Mouse (Mus musculus) urinary bladder, adult 2 months (tissue): ENCODE data around the gene Cd80. TPM values are rescaled to one million over a fixed set of nuclear protein-coding genes. Genes with fewer than 3 reads are reported as not detected.
A peak's percentile ranks its signal among the peaks of the same experiment; 100 is the strongest.

Experiments
- DNase-seq: peaks from one replicate; pipeline ENCODE4 v3.0.0; 2022; ENCODE audit warnings: low spot score
- polyA plus RNA-seq: library from polyadenylated mRNA; depleted of rRNA; stranded (reverse); fragments of >200 nt; gene quantifications from 2 replicates; pipeline ENCODE4 v1.2.3, GENCODE M21; 2012

Gene Cd80
- polyA plus RNA-seq, 1 experiment: 1.8 TPM

DNA sequence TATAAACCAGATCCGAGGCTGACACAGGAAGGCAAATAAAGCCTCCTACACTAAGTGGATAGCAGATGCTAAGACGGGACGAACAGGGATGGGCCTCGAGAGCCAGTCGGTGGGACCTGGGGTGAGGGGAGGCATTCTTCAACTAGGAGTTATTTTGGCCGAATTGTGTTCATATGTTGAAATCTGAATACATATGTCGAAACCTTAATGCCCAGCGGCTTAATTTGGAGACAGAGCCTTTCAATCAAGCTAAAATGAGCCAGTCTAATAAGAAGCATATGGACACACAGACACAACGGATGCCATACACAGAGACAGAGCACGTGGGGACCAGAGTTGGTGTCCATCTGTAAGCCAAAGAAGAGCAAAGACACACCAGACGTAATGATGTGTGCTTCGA is 6.9 kb upstream of the Cd80 start:
- no peak for DNase-seq

DNA sequence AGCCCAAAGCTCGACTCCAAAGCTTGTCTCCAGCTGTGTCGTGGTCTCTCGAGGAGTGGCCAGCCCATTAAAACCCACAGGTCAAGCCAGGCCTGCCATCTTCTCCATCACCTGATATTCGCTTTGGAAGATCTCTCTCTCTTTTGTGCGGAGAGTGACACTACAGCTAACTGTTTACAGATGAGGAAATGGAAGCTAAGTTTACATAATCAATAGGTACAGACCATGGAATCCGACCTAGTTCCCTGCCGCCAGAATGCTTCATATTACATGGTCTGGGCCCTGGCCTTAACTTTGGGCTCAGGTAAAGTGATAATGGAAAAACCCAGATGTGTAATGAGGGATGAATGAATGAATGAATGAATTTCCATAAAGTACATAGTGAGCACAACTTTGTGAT is 4.7 kb upstream of the Cd80 start:
- DNase-seq: no peak

DNA sequence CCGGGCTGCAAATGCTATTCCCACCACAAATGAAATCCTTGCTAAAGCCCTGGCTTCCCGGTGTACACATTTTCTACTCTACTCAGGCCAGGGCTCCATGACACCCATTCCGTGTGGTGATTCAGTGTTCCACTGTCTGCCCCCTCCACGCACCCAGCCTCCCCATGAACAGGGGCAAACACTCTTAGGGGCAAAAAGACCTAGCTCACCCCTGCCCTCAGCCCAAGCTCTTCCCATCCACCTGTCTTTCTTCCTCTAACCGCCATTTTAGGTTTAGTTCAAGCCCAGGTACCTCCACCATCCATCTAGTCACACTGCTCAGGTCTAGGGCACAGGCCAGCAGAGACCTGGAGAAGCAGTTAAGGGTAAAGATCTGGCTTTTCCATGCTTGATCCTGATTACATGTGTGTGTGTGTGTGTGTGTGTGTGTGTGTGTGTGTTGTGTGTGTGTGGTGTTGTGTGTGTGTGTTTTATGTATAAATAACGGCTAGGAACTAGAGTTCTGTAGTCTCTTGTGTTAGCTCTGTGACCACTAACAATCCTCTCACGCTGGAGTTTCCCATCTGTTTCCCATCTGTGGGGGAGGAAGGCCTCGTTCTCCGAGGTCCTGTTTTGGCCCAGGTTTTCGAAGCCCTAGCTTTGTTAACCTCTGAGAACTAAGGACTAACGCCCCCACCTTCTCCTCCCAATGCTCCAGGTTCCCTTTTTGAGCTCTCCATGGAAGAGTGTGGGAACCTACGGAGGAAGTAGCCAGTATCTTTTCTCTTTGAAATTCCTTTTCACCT is 3.7 kb upstream of the Cd80 start:
- no peak for DNase-seq

DNA sequence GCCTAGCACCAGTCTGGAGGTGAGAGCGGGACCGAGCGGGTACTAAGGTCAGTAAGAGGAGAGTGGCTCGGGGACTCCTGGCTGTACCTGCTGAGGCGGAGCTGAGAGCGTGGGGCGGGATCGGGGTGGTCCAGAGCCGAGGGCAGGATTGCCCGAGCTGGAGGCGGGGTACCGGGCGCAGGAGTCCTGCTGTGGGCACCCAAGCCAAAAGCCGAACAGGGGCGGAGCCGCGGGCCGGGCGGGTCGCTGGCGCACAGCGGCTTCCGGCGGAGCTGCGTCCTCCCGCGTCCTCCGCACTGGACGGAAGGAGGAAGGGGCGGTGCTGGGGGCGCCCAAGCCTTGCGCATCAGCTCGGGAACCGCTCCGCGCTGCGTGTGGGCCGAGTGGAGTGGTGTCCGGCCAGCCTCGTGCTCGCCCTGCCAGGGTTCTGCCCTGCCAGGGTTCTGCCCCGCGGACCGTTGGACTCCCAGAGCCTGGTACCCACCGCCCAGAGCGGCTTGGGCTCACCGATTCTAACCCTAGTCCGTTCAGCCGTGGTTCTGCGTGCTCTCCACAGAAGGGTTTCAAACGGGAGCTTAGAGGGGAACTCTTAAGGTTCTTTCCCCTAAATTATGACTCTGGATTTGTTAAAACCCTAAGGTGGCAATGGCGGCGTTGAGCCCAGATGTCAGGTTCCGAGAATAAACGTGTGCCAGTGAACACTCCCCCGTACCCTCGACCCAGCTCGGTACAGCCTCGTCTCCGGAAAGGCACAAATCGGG is 2.7 kb upstream of the Cd80 start, which contains the start of gene Adprh:
Gene Adprh, minus strand, starts transcription at position 262 of the 761 bp plus-strand sequence.
- peak; percentile 97 for DNase-seq

DNA sequence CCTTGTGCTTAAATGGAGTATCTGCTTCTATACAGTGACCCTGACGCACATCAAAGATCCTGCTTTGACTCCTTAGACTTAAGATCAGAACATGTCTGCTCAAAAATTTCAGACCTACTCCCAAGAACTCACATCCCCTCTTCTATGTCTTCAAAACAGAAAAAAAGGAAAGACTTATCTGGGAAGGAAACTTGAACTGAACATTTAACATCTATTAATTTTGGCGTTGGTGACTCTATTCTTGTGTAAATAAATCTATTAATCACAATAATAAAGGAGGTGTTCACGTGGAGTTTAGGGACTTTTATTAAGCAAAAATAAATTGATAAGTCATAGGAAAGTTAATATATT is 2.2 kb upstream of the Cd80 start:
- DNase-seq: no peak

DNA sequence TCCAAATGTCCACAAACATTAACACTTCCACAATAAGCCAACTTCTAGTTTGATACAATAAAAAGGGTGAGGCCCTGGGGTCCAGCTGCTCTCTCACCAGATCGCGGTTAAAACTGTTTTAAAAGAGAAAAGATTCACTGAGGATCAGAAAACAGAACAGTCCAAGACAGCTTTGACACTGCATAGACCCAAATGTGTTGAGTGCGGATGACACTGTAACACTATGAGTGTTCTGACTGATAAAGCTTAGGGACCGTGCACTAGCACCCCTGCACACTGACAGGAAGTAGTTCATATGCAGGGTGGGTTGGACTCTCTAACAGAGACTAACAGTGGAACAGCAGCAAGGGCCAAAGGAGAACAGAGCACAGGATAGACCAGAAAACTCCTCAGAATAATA is 1.4 kb upstream of the Cd80 start:
- DNase-seq: no peak

DNA sequence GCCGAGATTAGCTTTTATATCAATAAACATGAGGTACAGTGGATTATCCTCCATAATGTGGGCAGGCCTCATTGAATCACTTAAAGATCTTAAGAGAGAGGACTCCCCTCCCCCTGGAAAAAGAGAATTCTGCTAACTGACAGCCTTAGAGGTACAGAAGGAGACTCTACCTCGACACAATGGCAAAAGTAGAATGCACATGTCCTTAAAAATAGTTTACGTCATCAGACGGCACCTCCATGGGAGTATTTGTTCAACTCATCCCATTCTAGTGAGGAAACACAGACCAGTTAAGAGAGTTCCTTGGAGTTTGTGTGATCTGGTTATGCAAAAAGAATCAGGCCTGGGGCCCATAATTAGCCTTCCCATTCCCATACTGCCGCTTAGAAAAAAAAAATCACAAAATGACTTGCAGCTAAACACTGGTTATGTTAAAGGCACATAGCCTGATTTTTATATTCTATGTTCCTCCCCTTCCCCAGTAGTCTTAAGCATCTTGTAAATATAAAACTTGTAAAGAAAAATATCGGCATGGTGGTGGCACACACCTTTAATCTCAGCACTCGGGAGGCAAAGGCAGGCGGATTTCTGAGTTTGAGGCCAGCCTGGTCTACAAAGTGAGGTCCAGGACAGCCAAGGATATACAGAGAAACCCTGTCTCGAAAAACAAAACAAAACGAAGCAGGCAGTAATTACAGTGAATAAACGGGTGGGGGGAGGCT is 667 bp upstream of the Cd80 start:
- DNase-seq: no peak

DNA sequence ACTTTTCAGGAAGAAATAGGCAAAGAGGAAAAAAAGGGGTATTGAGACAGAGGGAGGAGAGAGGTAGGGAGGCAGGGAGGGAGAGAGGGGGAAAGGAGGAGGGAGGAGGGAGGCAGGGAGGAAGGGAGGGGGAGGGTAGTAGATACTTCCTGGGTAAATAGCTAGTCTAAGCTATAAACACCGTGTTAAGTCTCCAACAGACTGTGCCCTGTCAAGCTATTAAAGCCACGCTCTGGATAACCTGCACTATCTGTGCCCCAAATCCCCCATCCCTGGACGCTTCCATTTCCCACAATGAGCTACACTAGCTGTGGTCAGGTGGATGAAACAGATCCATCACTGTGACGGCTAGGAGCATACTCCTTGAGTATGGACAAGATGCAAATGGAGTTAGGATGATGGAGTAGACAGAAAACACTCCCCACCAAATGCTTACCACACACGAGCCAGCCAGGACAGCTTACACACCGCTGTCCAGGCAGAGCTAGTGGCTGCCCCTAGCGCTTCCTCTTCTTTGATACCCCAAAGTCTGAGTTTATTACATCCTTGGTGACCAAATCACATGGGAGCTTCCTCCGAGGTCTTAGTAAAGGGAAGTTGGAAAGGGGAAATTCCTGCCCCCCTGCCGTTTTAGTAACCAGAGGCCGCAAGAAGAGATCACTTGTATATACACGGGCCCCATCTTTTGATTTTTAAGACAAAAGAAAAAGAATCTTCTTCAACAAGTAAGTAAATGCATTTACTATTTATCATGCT is 1.6 kb downstream of the Cd80 start:
- DNase-seq: no peak

DNA sequence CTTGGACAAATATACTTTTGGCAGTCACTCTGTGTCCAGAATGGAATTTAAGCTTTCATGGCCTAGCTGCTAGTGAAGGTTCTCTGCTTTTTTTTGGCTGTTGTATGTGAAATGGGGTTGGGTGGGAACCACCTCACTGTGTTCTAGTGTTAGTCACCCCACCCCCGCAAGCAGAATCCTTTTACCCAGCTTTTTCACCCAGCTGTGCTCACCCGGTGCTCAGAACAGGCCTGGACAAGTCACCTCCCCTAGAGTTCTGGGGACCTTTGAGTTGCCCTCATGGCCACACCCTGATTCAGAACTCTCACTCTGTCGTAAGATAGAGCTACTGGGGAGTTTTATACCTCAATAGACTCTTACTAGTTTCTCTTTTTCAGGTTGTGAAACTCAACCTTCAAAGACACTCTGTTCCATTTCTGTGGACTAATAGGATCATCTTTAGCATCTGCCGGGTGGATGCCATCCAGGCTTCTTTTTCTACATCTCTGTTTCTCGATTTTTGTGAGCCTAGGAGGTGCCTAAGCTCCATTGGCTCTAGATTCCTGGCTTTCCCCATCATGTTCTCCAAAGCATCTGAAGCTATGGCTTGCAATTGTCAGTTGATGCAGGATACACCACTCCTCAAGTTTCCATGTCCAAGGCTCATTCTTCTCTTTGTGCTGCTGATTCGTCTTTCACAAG is 3.4 kb downstream of the Cd80 start:
- DNase-seq: no peak

DNA sequence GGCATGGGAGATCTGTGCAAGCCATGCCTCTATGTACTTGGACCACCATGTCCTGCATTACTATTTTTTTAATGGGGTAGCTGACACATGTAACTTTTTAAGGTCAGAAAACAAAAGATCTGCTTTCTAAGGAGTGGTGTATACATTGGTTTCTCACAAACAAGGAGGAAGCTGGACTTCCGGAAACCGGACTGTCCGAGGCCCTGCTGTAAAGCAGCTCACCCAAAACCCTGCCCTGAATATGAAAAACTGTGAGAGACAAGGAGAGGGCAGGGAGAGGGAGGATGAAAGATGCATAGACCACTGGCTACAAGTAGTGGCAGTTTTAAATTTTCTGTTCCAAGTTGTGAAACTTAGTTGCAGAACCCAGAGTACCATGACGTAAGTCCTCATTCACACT is 4.6 kb downstream of the Cd80 start:
- no peak for DNase-seq

DNA sequence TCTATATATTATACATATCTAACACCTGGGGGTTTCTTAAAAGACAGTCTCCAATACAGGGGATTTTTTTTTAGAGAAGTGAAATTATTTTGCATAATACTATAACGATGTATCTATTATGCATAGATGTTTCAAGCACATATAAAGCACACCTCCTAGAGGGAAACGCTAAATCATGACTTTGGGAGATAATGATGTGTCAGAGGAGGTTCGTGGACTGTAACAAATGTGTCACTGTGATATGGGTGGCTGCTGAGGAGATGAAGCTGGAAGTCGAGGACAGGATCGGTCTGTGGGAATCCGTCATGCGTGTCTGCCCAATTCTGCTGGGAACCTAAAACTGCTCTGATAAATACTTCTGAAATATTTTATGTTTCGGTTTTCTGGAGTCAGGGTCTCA is 6.4 kb downstream of the Cd80 start:
- DNase-seq: no peak

DNA sequence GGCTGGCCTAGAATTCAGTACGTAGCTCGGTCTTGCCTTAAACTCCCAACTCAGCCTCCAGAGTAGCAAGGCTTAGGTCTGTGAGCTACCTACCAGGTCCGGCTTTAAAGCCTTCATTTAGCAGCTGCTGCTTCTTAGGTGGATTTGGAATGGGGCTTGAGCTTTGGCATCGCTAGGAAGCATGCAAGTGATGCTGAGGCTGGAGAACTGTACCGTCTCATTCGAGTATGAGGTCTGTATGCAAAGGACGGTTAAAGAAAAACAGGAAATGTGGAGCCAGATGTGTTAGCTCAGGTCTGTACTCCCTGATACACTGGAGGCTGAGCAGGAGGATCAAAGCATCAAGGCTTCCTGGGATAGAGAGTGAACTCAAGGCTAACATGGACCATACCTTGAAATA is 6.8 kb downstream of the Cd80 start:
- no peak for DNase-seq

DNA sequence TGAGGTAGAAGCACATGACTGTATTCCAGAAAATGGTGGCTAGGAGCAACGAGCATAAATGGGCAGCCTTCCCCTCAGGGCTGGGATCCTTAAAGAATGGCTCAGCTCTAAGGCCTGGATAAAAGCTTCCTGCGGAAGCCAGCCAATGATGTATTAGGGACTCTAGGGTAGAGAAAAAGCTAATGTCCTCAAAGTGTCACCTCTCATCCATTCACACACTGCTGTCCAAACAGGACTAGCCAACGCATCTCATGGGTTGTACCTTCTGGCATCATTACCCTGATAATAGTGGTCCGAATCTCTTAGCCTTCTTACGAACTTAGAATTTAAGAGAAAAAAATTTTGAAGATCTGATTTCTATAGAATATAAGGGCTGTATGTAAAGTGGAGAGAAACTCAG is 7.9 kb downstream of the Cd80 start:
- no peak for DNase-seq

DNA sequence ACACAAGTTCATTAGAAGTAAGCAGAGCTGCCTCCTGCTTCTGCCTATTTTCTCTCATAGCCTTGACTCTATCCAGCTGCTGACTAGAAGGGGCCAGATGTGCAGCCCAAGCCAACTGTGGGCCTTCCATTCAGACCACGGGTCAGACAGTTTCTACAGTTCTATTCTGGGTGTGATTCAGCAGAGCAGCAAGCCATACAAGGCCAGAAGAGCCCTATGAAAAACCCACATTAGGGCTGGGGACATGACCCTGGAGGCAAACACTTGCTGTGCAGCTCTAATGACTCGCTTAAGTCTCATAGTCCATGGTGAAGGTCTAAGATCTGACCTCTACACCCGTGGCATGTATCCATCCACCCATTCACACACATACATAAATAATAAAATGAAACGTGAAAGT is 10.7 kb downstream of the Cd80 start:
- DNase-seq: no peak

DNA sequence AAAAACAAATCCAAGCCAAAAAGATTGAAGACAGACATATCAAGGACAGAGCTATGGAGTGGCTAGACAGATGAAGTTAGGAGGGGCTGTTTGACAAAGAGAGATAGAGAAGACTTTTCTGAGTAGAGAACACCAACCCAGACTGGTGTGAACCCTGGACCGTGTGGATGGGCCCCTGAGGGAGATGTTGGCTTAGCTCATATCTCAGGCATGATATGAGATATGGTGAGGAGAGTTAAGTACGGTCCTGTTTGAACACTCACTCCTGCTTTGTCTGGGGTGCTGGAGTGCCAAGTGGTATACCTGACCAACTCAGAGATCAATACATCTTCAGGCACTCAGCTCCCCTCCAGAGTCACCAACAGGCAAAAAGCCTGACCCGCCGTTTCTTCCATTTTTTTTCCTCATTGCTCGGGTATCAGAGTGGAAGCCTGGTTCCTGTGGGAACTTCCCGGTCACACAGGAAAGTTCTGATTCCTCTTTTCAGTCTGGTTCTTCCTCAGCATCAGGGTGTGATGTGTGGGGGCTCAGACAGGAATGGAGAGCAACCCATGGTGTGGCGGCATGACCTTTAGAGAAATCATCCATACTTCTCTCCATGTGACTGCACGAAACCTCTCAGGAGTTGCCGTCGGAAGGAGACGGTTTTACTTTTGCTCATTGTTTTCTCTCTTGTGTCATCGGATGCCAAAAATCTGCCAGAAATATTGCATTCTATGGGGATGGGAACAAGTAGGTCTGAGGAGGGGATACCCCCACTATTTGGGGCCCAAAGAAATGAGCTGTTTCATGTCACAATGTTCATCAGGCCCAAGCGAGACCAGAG is 11.9 kb downstream of the Cd80 start:
- no peak for DNase-seq

DNA sequence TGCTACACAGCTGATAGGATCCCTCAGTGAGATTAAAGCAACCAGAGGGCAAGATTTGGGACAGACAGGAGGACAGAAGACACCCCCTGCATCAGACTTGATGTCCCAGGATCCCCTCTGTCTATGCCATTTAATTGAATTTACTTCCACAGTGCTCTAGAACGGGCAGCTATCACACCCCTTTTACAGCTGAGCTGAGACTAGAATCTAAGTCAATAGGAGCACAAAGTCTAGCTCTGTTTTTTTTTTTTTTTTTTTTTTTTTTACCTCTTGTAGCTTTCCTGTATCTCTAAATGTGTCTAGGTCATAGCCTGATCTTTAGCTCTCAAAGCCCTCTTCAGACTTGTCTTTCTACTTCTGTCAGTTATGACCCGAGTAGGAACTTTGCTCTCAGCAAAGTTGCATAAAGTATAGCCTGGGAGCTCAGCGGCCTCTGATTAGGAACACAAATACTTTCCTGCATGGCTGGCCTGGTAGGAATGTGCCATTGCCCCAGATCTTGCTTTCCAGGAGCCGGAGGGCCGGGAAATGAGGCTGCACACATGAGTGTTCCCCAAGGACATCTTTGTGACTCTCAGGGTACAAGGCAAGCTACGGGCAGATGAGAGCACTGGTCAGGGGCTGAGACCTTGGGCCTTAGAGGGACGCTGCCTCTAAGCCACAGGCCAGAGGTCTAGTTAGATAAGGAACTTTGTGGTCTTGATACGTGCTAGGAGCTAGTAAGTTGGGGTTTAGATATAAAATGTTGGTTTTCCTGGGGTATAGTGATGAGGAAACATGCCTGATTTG is 12.8 kb downstream of the Cd80 start:
- DNase-seq: no peak

DNA sequence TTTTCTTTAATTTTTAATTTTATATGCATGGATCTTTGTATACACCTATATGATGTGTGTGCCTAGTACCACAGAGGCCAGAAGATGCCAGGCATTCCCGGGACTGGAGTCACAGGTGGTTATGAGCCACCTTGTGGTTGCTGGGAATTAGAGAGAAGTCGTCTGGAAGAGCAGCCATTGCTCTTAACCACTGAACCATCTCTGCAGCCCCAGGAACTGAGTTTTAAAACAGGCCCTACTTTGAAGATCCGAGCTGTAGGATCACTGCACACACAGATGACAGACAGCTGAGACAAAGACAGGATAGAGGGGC is 13.3 kb downstream of the Cd80 start:
- DNase-seq: no peak

DNA sequence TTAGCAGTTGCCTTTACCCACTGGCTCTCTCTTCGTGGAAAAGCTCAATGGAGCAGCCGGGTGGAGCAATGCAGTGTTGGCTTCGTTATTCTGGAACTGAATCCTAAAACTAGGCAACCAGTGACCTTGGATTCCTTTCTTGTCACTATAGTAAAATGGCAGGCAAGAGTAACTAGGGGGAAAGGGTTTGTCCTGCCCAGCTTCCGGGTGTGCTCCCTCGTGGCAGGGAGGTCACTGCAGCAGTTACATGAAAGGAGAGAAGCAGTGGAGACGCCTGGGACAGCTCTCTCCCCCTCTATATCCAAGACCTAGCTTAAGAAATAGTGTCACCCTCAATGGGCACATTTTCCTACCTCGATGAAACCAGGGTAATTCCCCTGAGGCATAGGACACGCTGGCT is 14.1 kb downstream of the Cd80 start:
- DNase-seq: no peak

DNA sequence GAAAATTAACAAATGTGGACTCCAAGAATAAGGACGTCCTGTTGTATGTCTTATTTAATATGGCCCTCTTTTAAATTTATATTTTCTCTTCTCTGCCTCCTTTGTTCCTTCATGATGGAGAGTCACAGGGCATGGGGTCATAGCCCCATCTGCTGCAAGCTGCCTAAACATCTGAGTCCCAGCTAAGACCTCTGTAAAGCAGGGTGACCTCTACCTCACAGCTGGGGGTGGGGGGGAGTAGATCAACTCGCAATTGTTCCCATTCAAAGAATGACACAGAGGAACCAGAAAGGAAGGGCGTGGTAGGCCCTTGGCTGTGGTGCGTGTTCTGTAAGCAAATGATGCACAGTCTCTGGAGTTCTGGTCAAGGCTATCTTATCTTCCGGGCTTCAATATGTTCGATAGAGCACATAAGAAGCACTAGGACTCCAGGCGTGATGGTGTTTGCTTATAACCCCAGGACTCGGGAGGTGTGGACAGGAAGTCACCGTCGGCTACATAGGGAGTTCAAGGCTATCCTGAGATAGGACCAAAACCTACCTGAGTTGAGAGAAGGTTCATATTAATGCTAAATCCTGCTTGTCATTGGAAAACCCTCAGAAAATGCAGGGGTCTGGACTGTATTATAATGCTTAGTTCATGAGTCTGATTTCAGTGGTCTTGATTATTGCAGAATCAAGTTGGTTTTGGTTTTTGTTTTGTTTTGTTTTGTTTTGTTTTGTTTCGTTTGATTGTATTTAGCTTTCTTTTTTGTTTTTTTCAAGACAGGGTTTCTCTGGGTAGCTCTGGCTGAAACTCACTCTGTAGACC is 16.5 kb downstream of the Cd80 start:
- DNase-seq: no peak
